Mouse (Mus musculus) left cerebral cortex, postnatal 36 days (tissue): Measurements from ENCODE around the gene Sidt1. TPM values are rescaled to one million over a fixed set of nuclear protein-coding genes. Genes with fewer than 3 reads are reported as not detected.

Experiments
- DNase-seq, 2 experiments: peaks; one replicate each; pipeline ENCODE4 v3.0.0; 2021 to 2022; ENCODE audit warnings: low spot score in 2 of 2, mixed read lengths in 1 of 2
- intact Hi-C: fragments of 180-260 bp; cut with DNase I; formaldehyde crosslinking; loops from one replicate; pipeline ENCODE4 v1.15.1; 2025
- total RNA-seq, 2 experiments: library from RNA; stranded (reverse); gene quantifications; 2 replicates each; pipeline ENCODE4 v1.2.3; 2021

Gene Sidt1
- total RNA-seq, 2 experiments from 2014 or later: 49.8 to 53.8 TPM

DNA sequence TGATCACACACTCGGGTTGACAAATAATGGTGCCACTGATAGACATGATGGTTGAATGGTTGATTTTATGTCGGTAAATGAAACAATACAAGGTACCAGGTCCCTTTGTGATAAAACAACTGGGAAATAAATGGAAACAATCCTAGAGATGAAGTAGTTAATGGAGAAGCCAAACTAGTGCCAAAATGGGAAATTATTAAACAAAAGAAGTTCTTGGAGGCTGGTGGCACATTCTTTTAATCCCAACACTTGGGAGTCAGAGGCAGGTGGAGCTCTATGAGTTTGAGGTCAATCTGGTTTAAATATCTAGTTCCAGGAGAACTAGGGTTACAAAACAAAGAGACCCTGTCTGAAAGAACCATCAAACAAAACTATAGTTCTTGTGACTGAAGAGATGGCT is 68.1 kb downstream of the Sidt1 start:
- intact Hi-C loops: loop anchor here (5.0 kb wide), 1 partner anchor 67 kb away; the partner anchor contains the start of gene Sidt1

DNA sequence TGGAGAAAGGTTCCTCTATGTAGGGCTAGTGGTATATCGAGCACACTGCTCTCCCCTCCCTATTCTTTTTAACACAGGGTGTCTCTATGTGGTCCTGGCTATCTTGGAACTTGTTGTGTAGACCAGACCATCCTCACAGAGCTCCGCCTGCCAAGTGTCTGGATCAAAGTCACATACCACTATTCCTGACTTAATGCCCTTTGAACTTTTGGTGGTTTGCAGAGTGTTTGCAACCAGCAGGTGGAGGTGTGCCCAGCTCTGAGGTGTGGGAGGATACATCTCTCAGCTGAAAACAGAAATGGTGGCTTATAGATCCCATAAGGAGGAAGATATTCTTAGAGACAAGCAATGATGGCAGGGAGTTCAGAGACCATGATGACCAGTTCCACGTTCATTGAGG is 75.5 kb downstream of the Sidt1 start:
- intact Hi-C loops: no loop called here
- no peak for DNase-seq

More for the DNA sequence above, 68.1 kb downstream of the Sidt1 start:
- no peak for DNase-seq

DNA sequence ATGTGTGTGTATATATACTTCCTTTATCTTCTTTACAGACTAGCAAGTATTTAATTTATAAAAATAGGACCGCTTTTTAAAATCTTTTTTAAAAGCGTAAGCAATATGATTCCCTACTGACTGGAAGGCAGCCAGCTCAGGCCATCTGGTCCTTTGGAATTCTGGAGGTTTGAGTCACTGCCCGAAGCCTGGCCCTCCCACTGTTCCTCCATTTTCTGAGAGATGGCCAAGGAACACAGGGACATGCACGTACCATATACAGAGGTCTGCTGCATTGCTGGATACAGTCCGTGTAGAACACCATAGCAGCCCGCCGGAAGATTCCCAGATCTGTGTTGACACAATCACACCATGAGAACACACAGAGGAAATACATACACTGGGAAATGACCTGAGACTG is 78.3 kb downstream of the Sidt1 start:
- peak; percentile 41 to 63 for DNase-seq
- intact Hi-C loops: no loop called here

- intact Hi-C loops: no loop called here
- DNase-seq: no peak
Measured at GRCm38 (mm10) chr16:44253797-44254634, 79.0 kb downstream of the Sidt1 start.

DNA sequence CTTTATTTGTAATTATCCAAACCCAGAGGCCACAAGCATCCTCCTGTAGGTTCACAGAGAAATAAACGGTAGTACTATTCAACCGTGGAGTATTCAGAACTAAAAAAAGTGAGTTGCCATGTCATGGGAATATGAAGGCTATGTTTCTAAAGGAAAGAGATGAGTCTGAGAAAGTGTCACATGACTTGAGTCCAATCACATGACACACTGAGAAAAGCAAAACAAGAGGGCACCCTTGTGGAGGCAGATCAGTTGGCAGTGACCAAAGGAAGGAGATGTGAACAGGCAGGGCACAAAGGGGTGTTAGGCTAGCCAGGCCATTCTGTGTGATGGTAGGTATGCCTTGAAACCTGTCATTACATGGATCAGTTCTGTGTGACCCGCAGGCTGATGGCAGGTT is 80.3 kb downstream of the Sidt1 start:
- no peak for DNase-seq
- intact Hi-C loops: no loop called here

GRCm38 (mm10) chr16:44249985-44250384 is 83.0 kb downstream of the Sidt1 start:
- intact Hi-C loops: no loop called here
- DNase-seq: no peak

DNA sequence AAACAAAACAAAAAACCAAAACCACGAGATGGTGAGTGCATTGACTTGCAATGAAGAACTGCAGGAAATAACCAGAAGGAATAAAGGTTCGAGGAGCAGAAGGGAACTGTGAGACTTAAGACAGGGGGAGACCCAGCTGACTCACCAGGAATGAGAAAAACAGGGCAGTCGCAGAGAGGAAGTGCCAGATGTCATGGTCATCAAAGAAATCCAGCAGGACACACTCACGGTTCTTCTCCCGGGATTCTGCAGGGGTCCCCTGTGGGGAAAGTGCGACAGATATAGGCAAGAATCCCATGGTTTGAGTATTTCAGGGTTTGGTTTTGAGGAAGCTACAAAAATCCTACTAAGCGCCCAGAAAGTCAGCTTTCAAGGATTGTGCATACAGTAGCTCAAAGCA is 89.7 kb downstream of the Sidt1 start:
- DNase-seq: no peak
- intact Hi-C loops: no loop called here

DNA sequence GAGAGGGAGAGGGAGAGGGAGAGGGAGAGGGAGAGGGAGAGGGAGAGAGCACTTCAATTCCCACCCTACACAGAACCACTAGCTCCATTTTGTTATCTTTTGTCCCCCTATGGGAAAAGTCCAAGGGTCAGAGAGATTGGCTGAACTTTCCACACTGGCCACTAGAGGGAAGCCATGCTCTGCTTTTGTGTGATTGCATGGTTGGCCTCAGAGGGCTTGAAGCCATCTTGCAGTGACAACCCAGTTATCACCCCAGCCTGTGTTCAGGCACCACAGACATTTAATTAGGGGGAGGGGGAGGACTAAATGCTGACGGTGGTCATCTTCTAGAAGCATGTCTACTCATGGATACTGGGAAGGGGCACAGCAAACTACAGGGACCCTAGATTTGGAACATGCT is 90.4 kb downstream of the Sidt1 start:
- intact Hi-C loops: loop anchor here (1.0 kb wide), 1 partner anchor 120 kb away; no protein-coding TSS in a partner anchor
- peak; percentile 56 to 66 for DNase-seq

- intact Hi-C loops: no loop called here
Measured at GRCm38 (mm10) chr16:44240406-44240805, 92.6 kb downstream of the Sidt1 start.

GRCm38 (mm10) chr16:44238835-44239263 is 94.1 kb downstream of the Sidt1 start:
- peak; percentile 33 to 49 for DNase-seq
- intact Hi-C loops: no loop called here

More at GRCm38 (mm10) chr16:44240406-44240805, 92.6 kb downstream of the Sidt1 start:
- no peak for DNase-seq

DNA sequence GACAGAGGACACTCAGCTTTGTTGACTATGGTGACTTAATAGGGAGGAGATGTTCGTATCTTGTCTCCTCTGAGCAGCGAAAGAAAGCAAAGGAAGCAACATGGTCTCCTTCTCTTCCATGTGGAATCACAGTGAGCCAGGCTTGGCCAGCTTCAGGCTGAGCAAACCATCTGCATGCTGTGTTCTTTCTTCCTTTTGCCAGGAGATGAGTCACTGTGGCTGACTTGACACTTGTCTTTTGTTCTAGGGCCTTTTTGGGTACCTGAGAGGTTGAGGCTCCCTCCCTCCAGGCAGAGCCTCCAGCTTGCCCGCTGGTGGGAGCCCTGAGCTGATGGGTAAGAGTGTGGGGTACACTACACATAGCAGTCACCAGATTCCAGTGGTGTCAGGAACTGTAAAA is 95.2 kb downstream of the Sidt1 start:
- peak; percentile 25 to 33 for DNase-seq
- intact Hi-C loops: no loop called here

DNA sequence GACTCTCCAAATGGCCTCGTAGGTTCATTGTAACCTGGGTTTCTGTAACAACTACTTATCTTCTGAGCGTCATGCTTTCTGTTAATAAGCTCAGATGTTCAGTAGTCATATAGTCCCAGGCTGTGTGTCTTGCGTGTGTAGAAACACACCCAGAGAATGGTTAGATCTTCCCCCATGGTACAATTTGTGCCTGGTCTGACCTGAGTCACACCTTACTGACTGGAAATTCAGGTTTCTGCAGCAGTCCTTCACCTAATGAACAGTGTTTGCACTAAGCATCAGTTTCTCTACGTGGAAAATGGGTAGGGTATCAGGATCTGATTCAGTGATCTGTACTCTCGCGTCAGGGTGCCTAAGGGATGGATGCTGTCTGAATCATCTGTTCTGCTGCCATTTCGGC is 100.0 kb downstream of the Sidt1 start:
- intact Hi-C loops: no loop called here
- DNase-seq: no peak

DNA sequence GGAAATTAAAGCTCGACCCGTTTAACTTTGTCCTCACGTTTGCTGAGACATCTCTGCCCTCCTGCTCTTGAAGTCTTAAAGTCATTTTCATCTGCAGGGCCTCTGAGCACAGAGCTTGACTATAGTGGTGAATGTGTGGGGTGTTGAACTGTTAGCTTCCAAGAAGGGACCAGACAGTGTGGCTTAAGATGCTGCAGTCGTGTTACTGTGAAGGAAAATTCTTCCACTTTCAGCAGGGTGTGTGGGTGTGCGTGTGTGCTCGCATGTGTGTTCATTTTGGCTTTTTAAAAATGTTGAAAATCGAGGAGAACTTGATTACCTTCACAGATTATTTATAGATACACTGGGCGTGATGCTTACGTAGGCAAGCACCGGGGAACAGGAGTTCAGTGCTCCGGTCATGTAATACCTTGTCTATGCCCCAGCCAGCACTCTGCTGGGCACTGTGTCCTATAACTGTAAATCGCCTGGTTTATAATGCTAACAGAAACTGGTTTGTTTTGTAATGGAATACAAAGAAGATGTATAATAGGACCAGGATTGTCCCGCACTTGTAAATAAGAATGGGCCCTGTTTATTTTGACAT is 106.2 kb downstream of the Sidt1 start:
- DNase-seq: no peak
- intact Hi-C loops: no loop called here

DNA sequence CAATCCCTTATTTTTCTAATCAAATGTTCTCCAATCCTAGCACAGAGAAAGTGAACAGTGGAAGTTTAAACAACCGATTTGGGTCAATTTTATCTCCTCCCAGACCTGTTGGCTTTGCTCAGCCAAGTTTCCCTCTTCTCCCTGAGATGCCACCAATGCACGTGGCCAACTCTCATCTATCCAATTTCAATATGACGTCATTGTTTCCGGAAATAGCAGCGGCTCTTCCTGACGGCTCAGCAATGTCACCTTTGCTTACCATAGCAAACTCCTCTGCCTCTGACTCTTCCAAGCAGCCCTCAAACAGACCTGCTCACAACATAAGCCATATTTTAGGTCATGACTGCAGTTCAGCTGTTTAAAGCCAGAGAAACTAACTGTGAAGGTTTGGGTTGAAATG is 111.5 kb downstream of the Sidt1 start:
- intact Hi-C loops: no loop called here
- no peak for DNase-seq

- intact Hi-C loops: no loop called here
- DNase-seq: no peak
Measured at GRCm38 (mm10) chr16:44216417-44216816, 116.6 kb downstream of the Sidt1 start.

GRCm38 (mm10) chr16:44215513-44215912 is 117.5 kb downstream of the Sidt1 start:
- intact Hi-C loops: no loop called here
- DNase-seq: no peak

DNA sequence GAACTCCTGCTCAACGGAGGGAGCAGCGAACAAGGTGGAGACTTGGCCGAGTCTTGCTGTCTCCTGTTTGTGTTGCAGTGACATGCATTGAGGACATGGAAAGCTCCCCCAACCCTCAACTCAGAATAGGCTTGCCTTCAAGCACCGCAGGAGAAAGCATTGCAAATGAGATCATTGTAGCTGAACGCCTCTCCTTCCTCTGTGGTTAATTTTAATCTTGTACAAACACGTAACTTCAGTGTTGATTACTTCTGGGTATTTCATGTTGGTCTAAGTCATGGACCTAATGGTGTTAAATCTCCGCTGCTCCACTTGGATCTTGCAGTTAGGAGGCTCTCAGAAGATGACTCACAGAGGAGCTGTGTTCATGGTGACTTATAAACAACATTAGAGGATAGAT is 120.3 kb downstream of the Sidt1 start:
- intact Hi-C loops: no loop called here
- DNase-seq: no peak

DNA sequence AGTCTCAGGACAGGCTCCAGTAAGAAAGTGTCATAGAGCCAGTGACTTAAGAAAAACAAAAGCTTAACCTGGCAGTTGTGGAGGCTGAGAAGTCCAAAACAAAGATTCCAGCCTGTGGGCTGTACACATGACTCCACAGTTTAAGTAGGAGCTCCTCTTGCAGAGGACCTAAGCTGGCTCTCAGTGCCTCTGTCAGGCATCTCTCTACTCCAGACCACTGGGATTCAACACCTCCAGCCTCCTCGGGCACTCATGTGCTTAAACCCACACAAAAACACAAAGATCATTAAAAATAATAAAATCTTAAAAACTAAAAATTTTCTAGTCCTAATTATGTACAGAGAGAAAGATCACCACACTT is 122.0 kb downstream of the Sidt1 start:
- DNase-seq: no peak
- intact Hi-C loops: no loop called here

- intact Hi-C loops: no loop called here
- no peak for DNase-seq
Measured at GRCm38 (mm10) chr16:44210156-44211053, 122.6 kb downstream of the Sidt1 start.

- intact Hi-C loops: no loop called here
- no peak for DNase-seq
Measured at GRCm38 (mm10) chr16:44205973-44206372, 127.0 kb downstream of the Sidt1 start.
